Mouse (Mus musculus): Measurements from ENCODE around the gene Rtp1.

The Rtp1 gene

GRCm38 (mm10) chr16:23456534-23456933, 27.6 kb downstream of the Rtp1 start:
- DNase-seq (ENCODE audit: low spot score): no peak

- DNase-seq (ENCODE audit: low spot score): no peak
These were observed 28.4 kb downstream of the Rtp1 start for GRCm38 (mm10) chr16:23457338-23457737.

GRCm38 (mm10) chr16:23458906-23459588, 30.1 kb downstream of the Rtp1 start:
- no peak for DNase-seq (ENCODE audit: low spot score)

GRCm38 (mm10) chr16:23463671-23464347, 34.9 kb downstream of the Rtp1 start:
- DNase-seq (ENCODE audit: low spot score): no peak

- DNase-seq (ENCODE audit: low spot score): no peak
These were observed 42.6 kb downstream of the Rtp1 start for GRCm38 (mm10) chr16:23471551-23471950.

GRCm38 (mm10) chr16:23472046-23472445, 43.1 kb downstream of the Rtp1 start:
- no peak for DNase-seq (ENCODE audit: low spot score)

GRCm38 (mm10) chr16:23475651-23476050, 46.7 kb downstream of the Rtp1 start:
- no peak for DNase-seq (ENCODE audit: low spot score)

GRCm38 (mm10) chr16:23476598-23476997, 47.7 kb downstream of the Rtp1 start:
- no peak for DNase-seq (ENCODE audit: low spot score)

- DNase-seq (ENCODE audit: low spot score): no peak
These were observed 51.1 kb downstream of the Rtp1 start for GRCm38 (mm10) chr16:23479872-23480603.

- DNase-seq (ENCODE audit: low spot score): no peak
These were observed 53.3 kb downstream of the Rtp1 start for GRCm38 (mm10) chr16:23482218-23482617.

GRCm38 (mm10) chr16:23482846-23483245, 53.9 kb downstream of the Rtp1 start:
- no peak for DNase-seq (ENCODE audit: low spot score)

GRCm38 (mm10) chr16:23483292-23483691, 54.4 kb downstream of the Rtp1 start:
- no peak for DNase-seq (ENCODE audit: low spot score)
